Mouse (Mus musculus): Measurements from ENCODE around the gene Snw1. TPM values are rescaled to one million over a fixed set of nuclear protein-coding genes. Genes with fewer than 3 reads are reported as not detected.
A peak's percentile ranks its signal among the peaks of the same experiment; 100 is the strongest.
"Not testable (repeated sequence)": the region's sequence is repeated elsewhere in the genome, so short reads cannot be mapped to it uniquely, and the experiment has no call there.

Gene Snw1
- 173 and 176 TPM in 2 replicates for polyA plus RNA-seq (2014; fragmentation: Nextera tagmentation; extraction: Ambion mirVana)

DNA sequence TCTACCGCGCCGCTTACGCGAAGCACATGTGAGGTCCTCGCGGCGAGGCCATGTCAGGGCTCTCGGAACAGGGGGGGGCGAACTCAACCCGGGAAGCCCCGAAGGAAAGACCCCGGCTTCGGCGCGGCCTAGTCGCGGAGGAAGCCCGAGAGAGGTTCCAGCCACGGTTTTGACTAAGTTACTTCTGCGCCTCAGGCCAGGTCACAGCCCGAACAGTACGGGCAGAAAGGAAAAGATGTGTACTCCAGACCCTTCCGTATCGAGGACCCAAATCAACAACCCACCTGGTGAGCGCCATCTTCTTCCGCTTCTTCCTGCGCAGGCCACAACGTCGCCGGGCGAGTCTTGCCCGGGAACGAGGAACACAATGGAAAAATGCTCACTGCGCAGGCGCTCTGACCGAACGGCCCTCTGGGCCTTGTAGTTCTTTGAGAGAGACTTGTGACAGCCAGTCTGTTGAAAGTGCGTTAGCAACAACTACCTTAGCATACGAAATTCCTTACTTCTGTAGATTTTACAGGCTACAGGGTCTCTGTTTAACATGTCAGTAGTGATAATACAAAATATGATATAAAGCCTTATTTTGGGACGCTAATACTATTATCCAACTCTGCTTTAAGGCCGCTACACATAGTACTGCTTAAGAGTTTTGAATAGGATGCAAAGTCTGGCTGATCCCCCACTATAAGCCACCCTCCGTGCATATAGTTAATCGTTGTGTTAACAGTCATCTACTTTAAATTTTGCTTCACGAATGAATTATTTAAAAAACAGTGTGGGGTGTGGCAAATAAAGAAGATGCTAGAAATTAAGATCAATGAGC lies at the start of gene Snw1:
Gene Snw1, minus strand, starts transcription at position 311 of the 823 bp plus-strand sequence.
- Histone ChIP-seq H3K4me3 (ENCODE audit: low read depth, low read length) (peak within 1 kb of the TSS; percentile 57), H3K27me3 (ENCODE audit: control insufficient read depth, insufficient read depth, low read length) (no peaks in the 10 kb centered on the region), H3K9me3 (ENCODE audit: control insufficient read depth, low read length) (no peaks in the 10 kb centered on the region), H3K4me2 (peak within 1 kb of the TSS; percentile 56), H3K36me3 (ENCODE audit: control insufficient read depth, insufficient read depth, low read length) (peaks cover 1% of the 10 kb centered on the region; the same call in 1 of the 2 replicates), H3K4me1 (ENCODE audit: control insufficient read depth, insufficient read depth, low read length) (peaks cover 7% of the 10 kb centered on the region; the same call in 1 of the 2 replicates), H3K27ac (ENCODE audit: low read depth, low read length) (peak within 1 kb of the TSS; percentile 4; the same call in 1 of the 2 replicates), H3K9ac (ENCODE audit: low read length) (peak within 1 kb of the TSS; percentile 81)
- ATAC-seq (ENCODE audit: low FRiP score) (peak; percentile 96), DNase-seq (ENCODE audit: low spot score, missing footprints) (peak; percentile 99)
- WGBS = 2% methylated on average over 45 of the region's 45 CpGs

- DNase-seq (ENCODE audit: low spot score, missing footprints); H3K27ac ChIP-seq (ENCODE audit: low read depth, low read length); H3K9me3 ChIP-seq (ENCODE audit: control insufficient read depth, low read length); H3K4me3 ChIP-seq (ENCODE audit: low read depth, low read length); H3K4me2 ChIP-seq; H3K27me3 ChIP-seq (ENCODE audit: control insufficient read depth, insufficient read depth, low read length); H3K4me1 ChIP-seq (ENCODE audit: control insufficient read depth, insufficient read depth, low read length); H3K9ac ChIP-seq (ENCODE audit: low read length); H3K36me3 ChIP-seq (ENCODE audit: control insufficient read depth, insufficient read depth, low read length); ATAC-seq (ENCODE audit: low FRiP score): not testable (repeated sequence)
- WGBS = 65% methylated on average over 3 of the region's 3 CpGs
Observed at GRCm38 (mm10) chr12:87519616-87520015, 47.5 kb upstream of the Snw1 start.

DNA sequence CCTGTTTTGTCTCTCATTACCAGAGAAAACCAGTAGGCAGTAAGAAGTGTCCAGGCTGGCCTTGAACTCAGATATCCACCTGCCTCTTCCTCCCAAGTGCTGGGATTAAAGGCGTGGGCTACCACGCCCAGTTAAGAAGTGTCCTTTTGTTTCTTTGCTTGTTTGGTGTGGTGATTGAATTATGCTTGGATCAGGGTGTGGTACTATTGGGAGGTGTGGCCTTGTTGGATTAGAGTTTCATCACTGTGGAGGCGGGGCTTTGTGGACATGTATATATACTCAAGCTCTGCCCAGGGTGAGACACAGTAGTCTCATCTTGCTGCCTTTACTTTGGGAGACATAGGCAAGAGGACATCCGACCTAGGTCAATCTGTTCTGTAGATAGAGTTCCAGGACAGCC lies 41.9 kb upstream of the Snw1 start, which contains the start of gene Gm8300:
Gene Gm8300, plus strand, starts transcription at position 301 of the 400 bp plus-strand sequence.
- not testable (repeated sequence) for H3K9ac ChIP-seq (ENCODE audit: low read length); H3K36me3 ChIP-seq (ENCODE audit: control insufficient read depth, insufficient read depth, low read length); DNase-seq (ENCODE audit: low spot score, missing footprints); ATAC-seq (ENCODE audit: low FRiP score); H3K27me3 ChIP-seq (ENCODE audit: control insufficient read depth, insufficient read depth, low read length); H3K4me2 ChIP-seq; H3K4me1 ChIP-seq (ENCODE audit: control insufficient read depth, insufficient read depth, low read length); H3K4me3 ChIP-seq (ENCODE audit: low read depth, low read length); H3K9me3 ChIP-seq (ENCODE audit: control insufficient read depth, low read length); H3K27ac ChIP-seq (ENCODE audit: low read depth, low read length)
- WGBS = 83% methylated on average over 4 of the region's 4 CpGs

DNA sequence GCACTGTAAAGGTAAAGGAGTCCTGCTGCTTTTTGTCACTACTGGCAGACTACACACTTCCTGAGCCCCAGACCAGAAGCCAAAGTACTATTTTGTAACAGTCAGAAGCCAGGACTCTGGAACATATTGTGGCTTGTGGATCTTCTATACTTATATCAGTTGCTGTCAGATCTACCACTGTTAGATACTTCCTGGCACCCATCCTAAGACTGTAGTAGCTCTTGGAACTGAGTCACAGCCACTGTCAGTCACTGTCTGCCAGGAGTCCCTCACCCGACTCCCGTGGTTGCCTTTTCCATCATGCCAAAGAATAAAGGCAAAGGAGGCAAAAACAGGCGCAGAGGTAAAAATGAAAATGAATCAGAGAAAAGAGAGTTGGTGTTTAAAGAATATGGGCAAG lies 22.3 kb upstream of the Snw1 start, which contains the start of gene Gm5788:
Gene Gm5788, plus strand, starts transcription at position 301 of the 400 bp plus-strand sequence.
- not testable (repeated sequence) for H3K9ac ChIP-seq (ENCODE audit: low read length); H3K4me1 ChIP-seq (ENCODE audit: control insufficient read depth, insufficient read depth, low read length); DNase-seq (ENCODE audit: low spot score, missing footprints); H3K36me3 ChIP-seq (ENCODE audit: control insufficient read depth, insufficient read depth, low read length); H3K27ac ChIP-seq (ENCODE audit: low read depth, low read length); ATAC-seq (ENCODE audit: low FRiP score); H3K9me3 ChIP-seq (ENCODE audit: control insufficient read depth, low read length); H3K4me2 ChIP-seq; H3K27me3 ChIP-seq (ENCODE audit: control insufficient read depth, insufficient read depth, low read length); H3K4me3 ChIP-seq (ENCODE audit: low read depth, low read length)
- WGBS = 100% methylated on average over 3 of the region's 3 CpGs

DNA sequence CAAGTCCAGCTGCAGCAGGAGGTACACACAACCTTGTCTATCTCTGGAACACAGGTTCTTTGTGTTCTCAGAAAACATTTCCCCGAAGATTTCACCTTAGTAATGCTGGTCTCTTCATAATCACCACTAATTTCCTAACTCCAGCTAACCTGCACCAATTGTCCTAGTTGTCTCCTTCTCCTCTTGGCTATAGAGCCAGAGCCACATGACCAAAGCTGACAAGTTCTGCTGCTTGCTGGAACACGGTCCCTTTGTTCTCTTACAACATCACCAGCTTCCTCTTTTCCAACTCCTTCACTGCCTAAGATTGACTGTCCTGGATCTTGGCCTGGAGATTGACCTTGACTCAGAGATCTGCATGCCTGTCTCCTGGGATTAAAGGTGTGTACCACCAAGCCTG lies 16.6 kb upstream of the Snw1 start:
- not testable (repeated sequence) for H3K4me1 ChIP-seq (ENCODE audit: control insufficient read depth, insufficient read depth, low read length); H3K27me3 ChIP-seq (ENCODE audit: control insufficient read depth, insufficient read depth, low read length); H3K4me3 ChIP-seq (ENCODE audit: low read depth, low read length); ATAC-seq (ENCODE audit: low FRiP score); H3K27ac ChIP-seq (ENCODE audit: low read depth, low read length); H3K9ac ChIP-seq (ENCODE audit: low read length); H3K9me3 ChIP-seq (ENCODE audit: control insufficient read depth, low read length); H3K36me3 ChIP-seq (ENCODE audit: control insufficient read depth, insufficient read depth, low read length); H3K4me2 ChIP-seq; DNase-seq (ENCODE audit: low spot score, missing footprints)
- WGBS = 86% methylated on average over 2 of the region's 2 CpGs

- ATAC-seq (ENCODE audit: low FRiP score); H3K4me1 ChIP-seq (ENCODE audit: control insufficient read depth, insufficient read depth, low read length); DNase-seq (ENCODE audit: low spot score, missing footprints); H3K4me2 ChIP-seq; H3K27ac ChIP-seq (ENCODE audit: low read depth, low read length); H3K9me3 ChIP-seq (ENCODE audit: control insufficient read depth, low read length); H3K4me3 ChIP-seq (ENCODE audit: low read depth, low read length); H3K36me3 ChIP-seq (ENCODE audit: control insufficient read depth, insufficient read depth, low read length); H3K27me3 ChIP-seq (ENCODE audit: control insufficient read depth, insufficient read depth, low read length); H3K9ac ChIP-seq (ENCODE audit: low read length): not testable (repeated sequence)
- WGBS = 86% methylated on average over 5 of the region's 5 CpGs
Observed at GRCm38 (mm10) chr12:87482482-87482881, 10.4 kb upstream of the Snw1 start.

GRCm38 (mm10) chr12:87474756-87475155 lies 2.7 kb upstream of the Snw1 start:
- 85% methylated on average over 3 of the region's 3 CpGs for WGBS
- no peak overlapping the region for H3K4me2 ChIP-seq
- ATAC-seq (ENCODE audit: low FRiP score) = no peak

DNA sequence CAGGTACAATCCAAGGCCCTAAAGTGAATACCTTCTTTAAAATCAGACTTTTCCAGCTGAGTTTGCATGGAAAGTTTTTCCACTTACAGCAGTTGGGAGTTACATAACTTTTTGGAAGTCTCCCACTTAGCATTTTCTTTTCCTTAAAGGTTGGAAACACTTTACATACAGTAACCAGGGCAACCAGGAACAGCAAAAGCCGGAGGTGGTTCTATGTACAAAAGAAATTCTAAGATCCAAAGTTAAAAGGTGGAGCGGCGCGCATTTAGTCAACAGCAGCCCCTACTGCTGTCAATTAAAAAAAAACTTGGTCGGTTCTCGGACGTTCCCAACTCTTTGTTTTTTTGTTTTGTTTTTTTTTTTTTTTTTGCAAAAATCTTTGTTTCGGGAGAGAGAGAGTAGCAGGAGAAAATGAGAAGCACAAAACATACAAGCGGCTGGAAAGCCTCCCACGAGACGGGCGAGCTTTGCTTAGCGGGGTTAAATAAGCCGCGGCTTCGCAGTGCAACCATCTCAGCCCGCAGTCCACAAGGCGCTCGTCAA lies 582 bp downstream of the Snw1 start:
- Histone ChIP-seq H3K4me3 (ENCODE audit: low read depth, low read length) (peak overlapping the region; percentile 57), H3K4me1 (ENCODE audit: control insufficient read depth, insufficient read depth, low read length) (peaks cover 7% of the 10 kb centered on the region; the same call in 1 of the 2 replicates), H3K4me2 (peak overlapping the region; percentile 56), H3K9me3 (ENCODE audit: control insufficient read depth, low read length) (no peaks in the 10 kb centered on the region), H3K27ac (ENCODE audit: low read depth, low read length) (peak overlapping the region; percentile 4; the same call in 1 of the 2 replicates), H3K36me3 (ENCODE audit: control insufficient read depth, insufficient read depth, low read length) (peaks cover 6% of the 10 kb centered on the region), H3K27me3 (ENCODE audit: control insufficient read depth, insufficient read depth, low read length) (no peaks in the 10 kb centered on the region), H3K9ac (ENCODE audit: low read length) (peak overlapping the region; percentile 81)
- DNase-seq (ENCODE audit: low spot score, missing footprints) (no peak), ATAC-seq (ENCODE audit: low FRiP score) (no peak)
- 1% methylated on average over 19 of the region's 19 CpGs for WGBS

More at GRCm38 (mm10) chr12:87474756-87475155, 2.7 kb upstream of the Snw1 start:
- Histone ChIP-seq H3K27me3 (ENCODE audit: control insufficient read depth, insufficient read depth, low read length) (no peaks in the 10 kb centered on the region), H3K4me1 (ENCODE audit: control insufficient read depth, insufficient read depth, low read length) (peaks cover 7% of the 10 kb centered on the region; the same call in 1 of the 2 replicates), H3K9ac (ENCODE audit: low read length) (no peak overlapping the region), H3K4me3 (ENCODE audit: low read depth, low read length) (no peak overlapping the region), H3K27ac (ENCODE audit: low read depth, low read length) (no peak overlapping the region), H3K9me3 (ENCODE audit: control insufficient read depth, low read length) (no peaks in the 10 kb centered on the region), H3K36me3 (ENCODE audit: control insufficient read depth, insufficient read depth, low read length) (no peaks in the 10 kb centered on the region)
- peak; percentile 45 for DNase-seq (ENCODE audit: low spot score, missing footprints)
